Mouse (Mus musculus) megakaryocyte, adult 5-6 weeks (primary cell): ENCODE data around the gene Olfr1044. TPM values are rescaled to one million over a fixed set of nuclear protein-coding genes. Genes with fewer than 3 reads are reported as not detected.

ENCODE experiments used
- ATAC-seq: 2 replicates; pipeline ENCODE4 v1.8.0; 2016; ENCODE audit warnings: mild to moderate bottlenecking, inconsistent platforms; ENCODE audit not compliant: poor library complexity, severe bottlenecking
- total RNA-seq, 2 experiments: library from RNA; stranded (forward) in 1 of 2; stranded (reverse) in 1 of 2; fragments of 153-499, 151-499 nt in 1 of 2; fragments of 221-1000, 200-1000 nt in 1 of 2; gene quantifications; 2 replicates each; pipeline versions ENCODE4 v1.2.3 to v1.2.4; 2015 to 2017

Olfr1044 gene
- total RNA-seq (2015) (not detected in 2 replicates), total RNA-seq (2017) (not detected in 2 replicates)

DNA sequence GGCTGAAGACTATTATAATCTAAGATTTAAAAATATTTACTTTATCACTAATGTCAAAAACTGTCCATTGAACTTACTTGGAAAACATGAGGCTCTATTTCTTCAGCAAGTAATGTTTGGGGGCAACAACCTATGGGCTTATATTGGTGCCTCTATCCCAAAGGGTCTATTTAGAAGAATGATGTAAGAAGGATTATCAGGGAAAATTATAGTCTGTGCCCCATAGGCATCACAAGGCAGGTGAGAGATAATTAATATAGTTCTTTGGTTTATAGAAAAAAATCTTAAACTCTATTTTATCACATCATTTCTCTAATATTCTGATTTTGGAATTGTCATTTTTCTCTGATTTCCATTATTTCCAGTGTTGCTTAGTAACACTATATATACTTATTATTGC lies at the start of gene Olfr1044:
TSS of gene Olfr1044 (minus strand) at position 101 of the 400 bp plus-strand sequence.
- ATAC-seq: no peak

DNA sequence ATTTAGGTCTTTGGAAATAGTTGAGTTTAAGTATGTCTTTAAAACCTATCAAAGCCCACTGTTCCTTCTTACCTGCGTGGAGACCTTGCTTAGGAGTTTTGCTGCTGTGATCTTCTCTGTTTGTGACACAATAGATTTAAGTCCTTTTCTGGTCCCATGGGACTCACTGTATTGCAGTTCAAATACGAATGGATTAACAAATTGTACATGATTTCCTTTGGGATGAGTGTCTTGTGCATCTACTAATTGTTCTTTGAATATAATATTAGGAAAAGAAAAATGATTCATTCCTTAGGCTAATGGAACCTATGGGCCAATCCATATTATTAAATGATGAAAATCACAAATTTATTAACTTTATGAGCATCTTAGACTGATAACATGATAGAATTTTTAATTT lies 41.6 kb upstream of the Olfr1044 start, which contains the start of gene Olfr1046:
TSS of gene Olfr1046 (minus strand) at position 101 of the 400 bp plus-strand sequence.
- ATAC-seq: no peak

DNA sequence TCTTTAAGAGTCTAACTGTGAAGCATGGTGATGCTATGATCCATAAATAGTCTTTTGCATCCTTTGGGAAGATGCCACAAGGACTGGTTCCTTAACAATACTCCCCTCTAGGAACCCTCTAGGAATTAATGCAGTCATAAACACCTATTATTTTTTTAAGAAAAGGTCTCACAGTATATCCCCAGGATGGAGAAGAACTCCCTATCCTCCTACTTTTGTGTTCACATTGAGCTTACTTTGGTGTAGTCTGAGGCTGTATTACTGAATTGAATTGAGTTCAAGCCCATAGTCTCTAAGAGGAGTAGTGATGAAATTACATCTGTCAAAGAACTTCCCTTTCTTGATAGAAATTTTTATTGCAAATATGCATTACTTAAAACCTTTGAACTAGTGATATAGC lies 25.3 kb upstream of the Olfr1044 start, which contains the start of gene Olfr1045:
TSS of gene Olfr1045 (minus strand) at position 101 of the 400 bp plus-strand sequence.
- 0 out of 2 replicates have a peak, but pooled peaks have one; percentile 47 for ATAC-seq

DNA sequence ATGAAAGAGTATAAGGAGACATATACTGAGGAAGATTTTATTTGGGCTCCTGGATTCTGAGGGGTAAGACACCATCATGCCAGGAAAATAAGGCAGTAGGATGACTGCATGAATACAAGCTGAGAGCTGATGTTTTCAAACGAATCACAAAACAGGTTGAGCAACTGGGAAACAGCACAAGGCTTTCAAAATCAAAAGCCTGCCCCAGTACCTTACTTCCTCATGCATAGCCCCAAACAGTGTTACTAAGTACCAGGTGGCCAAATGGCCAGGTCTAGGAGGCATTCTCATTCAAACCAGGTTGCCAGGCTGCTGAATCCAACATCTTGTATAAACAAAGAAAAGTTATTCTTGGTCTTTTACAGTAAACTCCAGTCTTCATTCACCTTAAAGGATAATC lies 18.2 kb upstream of the Olfr1044 start:
- peak; percentile 87 for ATAC-seq

DNA sequence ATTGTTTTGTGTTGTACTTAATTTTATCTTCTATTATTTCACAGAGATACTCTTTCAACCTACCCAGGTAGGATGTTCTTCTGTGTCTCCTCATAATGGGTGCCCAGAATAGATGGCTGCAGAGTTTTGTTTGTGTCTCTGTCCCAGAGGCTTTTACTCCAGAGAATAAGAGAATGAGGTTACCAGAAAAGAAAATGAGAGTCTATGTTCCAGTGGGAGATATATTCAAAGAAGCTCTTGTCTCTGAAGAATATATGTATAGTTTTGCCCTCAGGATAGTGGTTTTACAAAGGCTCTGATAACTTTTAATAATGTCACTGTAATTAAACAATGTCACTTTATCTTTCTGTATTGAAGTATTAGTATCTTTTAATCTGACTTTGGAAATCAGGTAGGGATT lies 8.0 kb upstream of the Olfr1044 start, which contains the start of gene Olfr52:
TSS of gene Olfr52 (minus strand) at position 101 of the 400 bp plus-strand sequence.
- ATAC-seq: no peak

DNA sequence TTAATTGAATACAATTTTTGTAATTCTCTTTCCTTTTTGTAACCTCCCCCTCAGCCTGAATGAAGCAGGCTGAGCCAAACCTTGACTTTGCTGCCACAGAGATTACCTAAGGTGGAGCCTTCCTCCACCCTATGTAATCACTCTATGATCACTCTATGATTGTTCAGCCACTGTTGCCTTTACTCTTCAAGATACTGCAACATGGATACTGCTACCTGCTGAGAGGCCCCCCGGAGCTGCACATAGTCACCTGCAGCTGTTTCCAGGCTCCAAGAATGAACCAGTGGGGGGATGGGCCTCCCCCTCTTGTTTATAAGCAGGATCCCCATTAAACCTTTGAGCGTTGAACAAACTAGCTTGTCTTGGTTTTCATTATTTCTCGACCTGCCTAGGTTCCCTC lies 2.3 kb upstream of the Olfr1044 start:
- no peak for ATAC-seq

DNA sequence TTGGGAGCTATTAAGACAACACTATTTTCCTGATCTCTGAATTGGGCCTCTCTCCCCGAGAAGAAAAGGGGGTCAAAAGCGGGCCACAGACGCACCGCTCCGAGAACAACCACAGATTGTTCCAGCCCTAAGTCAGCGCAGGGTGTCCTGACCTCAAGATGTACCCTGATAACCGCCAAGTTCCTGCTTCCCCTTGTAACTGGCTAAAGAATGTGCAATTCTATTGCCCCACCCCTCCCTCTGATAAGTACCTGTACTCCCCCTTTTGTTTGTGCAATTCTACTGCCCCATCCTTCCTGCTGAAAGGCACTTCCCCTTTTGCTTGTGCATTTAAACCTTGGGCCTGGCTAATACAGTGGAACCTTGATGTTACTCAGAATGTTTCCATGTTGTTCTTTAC lies 2.2 kb downstream of the Olfr1044 start:
- peak; percentile 88 for ATAC-seq

DNA sequence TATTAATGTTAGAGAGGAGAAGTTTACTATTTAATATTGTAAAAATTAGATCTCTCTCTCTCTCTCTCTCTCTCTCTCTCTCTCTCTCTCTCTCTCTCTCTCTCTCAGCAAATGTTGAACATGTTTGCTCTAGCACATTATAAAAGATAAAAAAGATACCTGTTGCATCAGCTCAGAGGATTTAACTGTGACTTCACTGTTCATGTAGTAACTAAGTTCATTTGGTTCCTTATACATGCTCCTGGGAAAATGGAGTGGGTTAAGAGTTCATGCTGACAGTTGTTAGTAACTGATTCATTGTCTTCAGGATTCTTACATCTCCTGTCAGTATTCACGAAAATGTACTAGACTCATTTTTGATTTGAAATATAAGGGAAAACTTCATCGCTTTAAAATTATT lies 10.2 kb downstream of the Olfr1044 start, which contains the start of gene Olfr1043:
TSS of gene Olfr1043 (minus strand) at position 101 of the 400 bp plus-strand sequence.
- no peak for ATAC-seq

DNA sequence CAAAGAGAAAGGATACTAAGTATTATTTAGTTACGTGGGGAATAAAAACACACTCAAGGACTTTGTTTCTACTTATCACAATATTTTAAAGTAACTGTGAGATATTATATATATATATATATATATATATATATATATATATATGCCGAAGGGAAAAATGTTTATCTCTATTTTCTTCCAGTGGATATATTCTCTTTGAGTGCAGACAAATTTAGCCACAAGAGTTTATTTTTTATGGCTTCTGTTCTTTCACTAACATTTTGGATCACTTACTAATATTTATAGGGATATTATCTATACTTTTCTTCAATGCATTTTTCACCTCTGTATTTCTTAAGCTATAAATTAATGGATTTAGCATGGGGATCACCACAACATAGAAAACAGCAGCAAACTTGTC lies 15.9 kb downstream of the Olfr1044 start, which contains the start of gene Olfr1042:
TSS of gene Olfr1042 (minus strand) at position 101 of the 400 bp plus-strand sequence.
- no peak for ATAC-seq

DNA sequence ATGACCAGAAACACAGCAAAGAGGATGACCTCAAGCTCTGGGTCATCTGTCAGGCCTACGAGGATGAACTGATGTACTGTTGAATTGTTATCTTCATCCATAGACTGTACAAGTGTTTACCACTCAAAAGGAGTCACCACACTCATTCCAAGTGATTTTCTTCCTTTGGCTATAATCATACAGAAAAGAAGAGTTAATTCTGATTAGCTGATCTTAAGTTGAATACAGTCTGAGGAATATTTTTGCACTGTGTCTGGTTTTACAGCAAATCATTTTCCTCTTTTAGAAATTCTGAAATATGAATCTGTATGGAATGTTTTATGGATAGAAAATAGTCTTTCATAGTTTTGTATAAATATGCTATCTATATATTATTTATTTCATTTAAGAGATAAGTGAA lies 31.0 kb downstream of the Olfr1044 start, which contains the start of gene Olfr1040:
TSS of gene Olfr1040 (minus strand) at position 101 of the 400 bp plus-strand sequence.
- ATAC-seq: no peak

DNA sequence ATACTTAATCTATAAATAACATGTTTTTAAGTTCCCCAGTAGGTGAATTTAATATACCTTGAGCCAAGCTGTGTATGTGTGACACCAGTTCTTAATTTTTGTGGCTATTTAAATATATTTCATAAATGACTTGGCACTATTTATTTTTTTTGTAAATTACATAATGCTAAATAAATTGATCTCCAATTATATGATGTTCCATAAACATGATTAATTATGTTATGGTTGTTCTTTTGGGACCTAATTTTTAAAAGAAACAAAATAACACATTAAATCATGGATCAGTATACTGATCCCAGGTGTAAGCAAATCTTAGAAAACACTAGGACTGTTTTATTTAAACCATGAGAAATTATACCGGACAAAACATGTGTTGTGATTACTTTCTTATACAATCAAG lies 41.8 kb downstream of the Olfr1044 start, which contains the start of gene Olfr1039:
TSS of gene Olfr1039 (minus strand) at position 101 of the 400 bp plus-strand sequence.
- ATAC-seq: no peak

Other genes with a start within 250 kb of the Olfr1044 start
- not detected in 2 replicates for gene Olfr1028, start 227.4 kb downstream of the Olfr1044 start, total RNA-seq (2015)
- gene Olfr1028, start 227.4 kb downstream of the Olfr1044 start, total RNA-seq (2017): not detected in 2 replicates
- 0.57 TPM in 1 of 2 replicates, not detected in the other for gene Olfr1029, start 203.9 kb downstream of the Olfr1044 start, total RNA-seq (2015)
- gene Olfr1029, start 203.9 kb downstream of the Olfr1044 start, total RNA-seq (2017): not detected in 2 replicates
- gene Olfr1030, start 198.5 kb downstream of the Olfr1044 start, total RNA-seq (2015): not detected in 2 replicates
- gene Olfr1030, start 198.5 kb downstream of the Olfr1044 start, total RNA-seq (2017): not detected in 2 replicates
- not detected in 2 replicates for gene Olfr1031, start 187.5 kb downstream of the Olfr1044 start, total RNA-seq (2015)
- not detected in 2 replicates for gene Olfr1031, start 187.5 kb downstream of the Olfr1044 start, total RNA-seq (2017)
- not detected in 2 replicates for gene Olfr1032, start 172.3 kb downstream of the Olfr1044 start, total RNA-seq (2015)
- gene Olfr1032, start 172.3 kb downstream of the Olfr1044 start, total RNA-seq (2017): not detected in 2 replicates
- gene Olfr1033, start 157.2 kb downstream of the Olfr1044 start, total RNA-seq (2015): 0.09 and 0.45 TPM in 2 replicates
- gene Olfr1033, start 157.2 kb downstream of the Olfr1044 start, total RNA-seq (2017): 0.07 TPM in 1 of 2 replicates, not detected in the other
- not detected in 2 replicates for gene Olfr1034, start 132.0 kb downstream of the Olfr1044 start, total RNA-seq (2015)
- not detected in 2 replicates for gene Olfr1034, start 132.0 kb downstream of the Olfr1044 start, total RNA-seq (2017)
- gene Olfr1036, start 103.8 kb downstream of the Olfr1044 start, total RNA-seq (2015): not detected in 2 replicates
- gene Olfr1036, start 103.8 kb downstream of the Olfr1044 start, total RNA-seq (2017): not detected in 2 replicates
- not detected in 2 replicates for gene Olfr1037, start 90.4 kb downstream of the Olfr1044 start, total RNA-seq (2015)
- not detected in 2 replicates for gene Olfr1037, start 90.4 kb downstream of the Olfr1044 start, total RNA-seq (2017)
- not detected in 2 replicates for gene Olfr1039, start 41.9 kb downstream of the Olfr1044 start, total RNA-seq (2015)
- not detected in 2 replicates for gene Olfr1039, start 41.9 kb downstream of the Olfr1044 start, total RNA-seq (2017)
- not detected in 2 replicates for gene Olfr1040, start 31.1 kb downstream of the Olfr1044 start, total RNA-seq (2015)
- not detected in 2 replicates for gene Olfr1040, start 31.1 kb downstream of the Olfr1044 start, total RNA-seq (2017)
- gene Olfr1042, start 16.0 kb downstream of the Olfr1044 start, total RNA-seq (2015): not detected in 2 replicates
- not detected in 2 replicates for gene Olfr1042, start 16.0 kb downstream of the Olfr1044 start, total RNA-seq (2017)
- gene Olfr1043, start 10.3 kb downstream of the Olfr1044 start, total RNA-seq (2015): not detected in 2 replicates
- not detected in 2 replicates for gene Olfr1043, start 10.3 kb downstream of the Olfr1044 start, total RNA-seq (2017)
- not detected in 2 replicates for gene Olfr52, start 7.9 kb upstream of the Olfr1044 start, total RNA-seq (2015)
- gene Olfr52, start 7.9 kb upstream of the Olfr1044 start, total RNA-seq (2017): not detected in 2 replicates
- gene Olfr1045, start 25.2 kb upstream of the Olfr1044 start, total RNA-seq (2015): not detected in 2 replicates
- gene Olfr1045, start 25.2 kb upstream of the Olfr1044 start, total RNA-seq (2017): not detected in 2 replicates
- not detected in 2 replicates for gene Olfr1046, start 41.5 kb upstream of the Olfr1044 start, total RNA-seq (2015)
- not detected in 2 replicates for gene Olfr1046, start 41.5 kb upstream of the Olfr1044 start, total RNA-seq (2017)
- not detected in 2 replicates for gene Olfr1047, start 53.6 kb upstream of the Olfr1044 start, total RNA-seq (2015)
- gene Olfr1047, start 53.6 kb upstream of the Olfr1044 start, total RNA-seq (2017): not detected in 2 replicates
- not detected in 2 replicates for gene Olfr1048, start 62.5 kb upstream of the Olfr1044 start, total RNA-seq (2015)
- not detected in 2 replicates for gene Olfr1048, start 62.5 kb upstream of the Olfr1044 start, total RNA-seq (2017)
- not detected in 2 replicates for gene Olfr1049, start 80.5 kb upstream of the Olfr1044 start, total RNA-seq (2015)
- gene Olfr1049, start 80.5 kb upstream of the Olfr1044 start, total RNA-seq (2017): 0.37 TPM in 1 of 2 replicates, not detected in the other
- not detected in 2 replicates for gene Olfr1051, start 101.3 kb upstream of the Olfr1044 start, total RNA-seq (2015)
- not detected in 2 replicates for gene Olfr1051, start 101.3 kb upstream of the Olfr1044 start, total RNA-seq (2017)
- not detected in 2 replicates for gene Olfr1052, start 114.6 kb upstream of the Olfr1044 start, total RNA-seq (2015)
- not detected in 2 replicates for gene Olfr1052, start 114.6 kb upstream of the Olfr1044 start, total RNA-seq (2017)
- not detected in 2 replicates for gene Olfr1053, start 137.5 kb upstream of the Olfr1044 start, total RNA-seq (2015)
- gene Olfr1053, start 137.5 kb upstream of the Olfr1044 start, total RNA-seq (2017): not detected in 2 replicates
- gene Olfr1054, start 157.6 kb upstream of the Olfr1044 start, total RNA-seq (2015): not detected in 2 replicates
- gene Olfr1054, start 157.6 kb upstream of the Olfr1044 start, total RNA-seq (2017): not detected in 2 replicates
- not detected in 2 replicates for gene Olfr1055, start 172.5 kb upstream of the Olfr1044 start, total RNA-seq (2015)
- not detected in 2 replicates for gene Olfr1055, start 172.5 kb upstream of the Olfr1044 start, total RNA-seq (2017)
- not detected in 2 replicates for gene Olfr1056, start 184.6 kb upstream of the Olfr1044 start, total RNA-seq (2015)
- not detected in 2 replicates for gene Olfr1056, start 184.6 kb upstream of the Olfr1044 start, total RNA-seq (2017)
- not detected in 2 replicates for gene Olfr1057, start 200.6 kb upstream of the Olfr1044 start, total RNA-seq (2015)
- not detected in 2 replicates for gene Olfr1057, start 200.6 kb upstream of the Olfr1044 start, total RNA-seq (2017)
- gene Olfr1058, start 210.7 kb upstream of the Olfr1044 start, total RNA-seq (2015): not detected in 2 replicates
- gene Olfr1058, start 210.7 kb upstream of the Olfr1044 start, total RNA-seq (2017): not detected in 2 replicates
- not detected in 2 replicates for gene Olfr1061, start 236.2 kb upstream of the Olfr1044 start, total RNA-seq (2015)
- gene Olfr1061, start 236.2 kb upstream of the Olfr1044 start, total RNA-seq (2017): not detected in 2 replicates
- not detected in 2 replicates for gene Olfr1062, start 248.9 kb upstream of the Olfr1044 start, total RNA-seq (2015)
- not detected in 2 replicates for gene Olfr1062, start 248.9 kb upstream of the Olfr1044 start, total RNA-seq (2017)